Mouse (Mus musculus) left cerebral cortex, postnatal 36 days (tissue): ENCODE measurements around the gene Cd86. TPM values are rescaled to one million over a fixed set of nuclear protein-coding genes. Genes with fewer than 3 reads are reported as not detected.

ENCODE experiments used
- DNase-seq, 2 experiments: peaks; one replicate each; pipeline ENCODE4 v3.0.0; 2021 to 2022; ENCODE audit warnings: low spot score in 2 of 2, mixed read lengths in 1 of 2
- intact Hi-C: fragments of 180-260 bp; cut with DNase I; formaldehyde crosslinking; loops from one replicate; pipeline ENCODE4 v1.15.1; 2025
- total RNA-seq, 2 experiments: library from RNA; stranded (reverse); gene quantifications; 2 replicates each; pipeline ENCODE4 v1.2.3; 2021

Cd86 gene
- total RNA-seq, 2 experiments from 2014 or later, result 1.5 to 1.8 TPM

DNA sequence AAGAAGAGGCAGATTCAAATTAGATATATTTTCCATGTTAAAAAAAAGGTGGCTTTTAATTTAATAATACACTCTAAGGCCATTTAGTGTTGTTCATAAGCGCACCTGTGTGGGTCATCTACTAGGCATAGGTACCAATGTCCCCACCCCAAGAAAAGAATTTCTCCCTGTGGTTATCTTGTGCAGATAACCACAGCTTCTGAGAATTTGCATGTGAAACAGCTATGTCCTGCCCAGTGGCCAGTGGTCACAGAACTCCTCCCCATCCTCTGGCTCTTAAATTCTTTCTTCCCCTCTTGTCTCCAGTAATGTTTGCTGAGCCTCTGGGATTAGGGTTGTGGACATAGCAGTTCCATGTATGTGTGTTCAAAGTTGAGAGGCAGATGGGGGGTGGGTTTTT lies 40.0 kb downstream of the Cd86 start:
- DNase-seq, result no peak
- intact Hi-C loops, result loop anchor here (10.0 kb wide), 1 partner anchor 189 kb away; no protein-coding TSS in a partner anchor

- DNase-seq, result no peak
- intact Hi-C loops, result loop anchor here (1.0 to 10.0 kb wide), 2 partner anchors 149 to 192 kb away; no protein-coding TSS in a partner anchor
Measured at GRCm38 (mm10) chr16:36622320-36622719, 43.6 kb downstream of the Cd86 start.

- DNase-seq, result no peak
- intact Hi-C loops, result loop anchor here (10.0 kb wide), 1 partner anchor 194 kb away; no protein-coding TSS in a partner anchor
Measured at GRCm38 (mm10) chr16:36621108-36621507, 44.8 kb downstream of the Cd86 start.

DNA sequence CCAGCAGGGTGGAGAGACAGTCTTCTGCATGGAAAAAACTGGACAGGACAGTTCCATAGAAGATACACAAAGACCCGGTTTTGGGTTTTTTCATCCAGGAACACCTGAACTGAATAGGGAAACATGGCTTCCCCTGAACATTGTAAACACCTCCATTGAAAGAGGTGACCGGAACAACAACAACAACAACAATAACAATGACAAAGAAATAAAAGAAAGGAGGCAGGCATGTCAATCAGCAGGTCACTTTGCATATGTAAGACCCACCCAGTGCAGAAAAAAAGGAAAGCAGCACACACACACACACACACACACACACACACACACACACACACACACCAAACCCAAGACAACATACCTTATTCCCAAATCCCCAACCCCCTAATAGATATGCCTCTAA lies 52.2 kb downstream of the Cd86 start:
- DNase-seq, result no peak
- intact Hi-C loops, result no loop called here

GRCm38 (mm10) chr16:36602632-36603031 lies 63.2 kb downstream of the Cd86 start:
- no peak for DNase-seq
- intact Hi-C loops, result no loop called here

GRCm38 (mm10) chr16:36598265-36598664 lies 67.6 kb downstream of the Cd86 start:
- no peak for DNase-seq
- intact Hi-C loops, result no loop called here

DNA sequence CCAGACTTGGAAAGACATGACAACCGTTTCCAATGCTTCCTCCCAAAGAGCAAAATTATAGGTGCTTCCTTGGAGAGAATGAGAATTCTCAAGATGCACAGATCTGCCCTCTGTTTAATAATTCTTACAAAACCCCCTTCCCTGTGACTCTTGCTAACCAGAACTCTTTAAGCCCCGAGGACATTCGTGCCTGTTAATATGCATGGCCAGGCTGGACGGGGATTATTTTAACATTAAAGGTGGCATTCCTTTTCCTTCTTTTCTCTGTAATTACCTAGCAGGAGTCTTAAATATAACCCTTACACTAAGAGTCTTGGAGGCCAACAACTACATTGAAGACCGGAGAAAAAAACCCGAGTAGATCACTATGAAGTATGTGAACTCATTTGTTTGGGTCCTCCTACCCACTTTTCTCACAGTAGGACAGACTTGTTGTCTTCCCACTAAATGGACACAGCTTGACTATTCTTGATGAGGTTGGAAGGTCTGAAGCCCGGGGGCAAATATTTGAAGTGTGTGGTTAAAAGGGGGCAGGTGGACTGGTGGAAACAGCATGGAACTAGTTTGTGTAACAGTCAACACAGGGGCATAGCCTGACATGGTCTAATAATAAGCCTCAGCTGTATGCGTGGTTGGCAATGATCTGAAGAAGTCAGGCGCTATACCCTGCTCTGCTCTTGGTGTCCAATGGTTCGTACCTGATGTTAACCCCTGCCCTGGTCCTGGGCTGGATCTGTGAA lies 69.0 kb downstream of the Cd86 start:
- no peak for DNase-seq
- intact Hi-C loops, result no loop called here

DNA sequence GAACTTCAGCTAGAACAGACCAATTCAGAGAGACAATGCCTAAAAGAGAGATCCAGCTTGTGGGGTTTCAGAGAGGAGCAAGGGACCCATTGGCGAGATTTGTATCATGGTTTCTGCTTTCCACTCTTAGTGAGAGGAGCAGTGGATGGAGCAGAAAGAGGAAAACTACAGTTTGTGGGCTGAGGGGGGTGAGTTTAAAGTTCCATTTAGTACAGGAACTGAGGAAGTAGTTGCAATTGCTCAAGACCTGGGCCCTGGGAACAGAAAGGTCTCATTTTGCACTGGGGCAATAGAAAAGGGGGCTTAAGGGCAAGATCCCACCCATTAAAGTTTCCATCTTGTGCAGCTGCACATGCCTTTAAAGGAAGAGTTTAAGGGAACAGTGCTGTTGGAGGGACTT lies 76.0 kb downstream of the Cd86 start:
- DNase-seq, result no peak
- intact Hi-C loops, result no loop called here

GRCm38 (mm10) chr16:36587971-36588370 lies 77.9 kb downstream of the Cd86 start:
- intact Hi-C loops, result no loop called here
- DNase-seq, result no peak

DNA sequence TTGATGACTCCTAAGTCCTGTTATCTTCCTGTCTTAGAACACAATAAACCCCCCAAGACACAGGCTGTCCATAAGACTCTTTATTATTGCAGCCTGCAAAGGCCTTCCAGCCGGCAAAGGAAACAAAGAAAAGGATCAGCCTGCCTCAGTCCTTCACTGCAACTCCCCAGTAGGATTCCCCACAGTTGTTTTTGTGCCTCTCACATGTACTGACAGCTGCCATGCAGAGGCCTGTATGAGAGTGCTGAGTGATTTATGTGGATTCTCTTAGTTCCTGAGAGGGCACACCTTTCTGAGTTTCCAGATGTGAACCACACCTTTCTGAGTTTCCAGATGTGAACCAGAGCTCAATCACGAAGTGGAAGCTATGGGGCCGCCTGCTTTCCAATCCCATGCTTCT lies 83.8 kb downstream of the Cd86 start:
- intact Hi-C loops, result no loop called here
- no peak for DNase-seq

GRCm38 (mm10) chr16:36571942-36572341 lies 93.9 kb downstream of the Cd86 start:
- DNase-seq, result no peak
- intact Hi-C loops, result no loop called here

DNA sequence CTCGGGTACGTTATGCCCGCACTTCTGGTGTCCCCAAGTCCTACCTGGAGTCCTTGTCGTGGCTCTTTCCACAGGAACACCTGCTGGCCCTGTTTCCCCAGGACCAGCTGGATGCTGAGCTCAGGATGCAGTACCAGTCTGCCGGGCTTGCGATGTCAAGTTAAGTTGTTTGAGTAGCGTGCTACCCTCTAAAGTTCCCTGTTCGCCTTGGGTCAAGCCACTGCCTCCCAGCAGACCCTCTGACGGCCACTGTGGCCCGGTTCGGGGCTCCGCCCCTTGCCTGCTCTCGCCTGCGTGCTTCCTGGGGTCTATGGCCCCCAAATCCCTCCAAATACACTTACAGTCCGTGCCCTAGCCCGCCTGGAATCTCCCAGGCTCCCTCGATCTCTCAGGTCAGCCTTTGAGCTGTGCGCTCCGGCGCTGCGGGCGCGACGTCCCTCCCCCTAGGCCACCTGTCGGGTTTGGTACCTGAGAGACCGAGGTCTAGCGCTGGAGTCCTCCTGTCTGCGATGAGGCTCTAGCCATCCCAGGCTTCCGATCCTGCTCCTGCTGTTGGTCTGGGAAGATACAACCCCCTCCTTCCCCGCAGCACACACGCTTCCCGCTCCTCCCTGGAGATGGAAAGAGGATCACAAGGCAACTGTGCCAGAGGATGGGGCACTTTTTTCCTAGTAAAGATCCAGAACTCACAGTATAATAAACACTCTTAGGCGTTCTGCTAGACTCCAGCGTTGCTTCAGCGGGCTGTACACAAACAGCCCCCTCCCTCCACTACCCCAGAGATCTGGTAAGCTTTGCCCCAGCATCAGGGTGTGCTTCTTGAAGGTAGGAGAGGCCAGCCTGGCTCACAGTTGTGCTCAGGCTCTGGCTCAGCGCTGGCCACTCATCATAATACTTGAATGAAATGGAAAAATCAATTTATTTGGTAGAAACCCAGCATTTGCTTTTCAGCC lies 104.2 kb downstream of the Cd86 start, which contains the start of gene Casr:
Gene Casr, minus strand, starts transcription at position 756 of the 953 bp plus-strand sequence.
- intact Hi-C loops, result no loop called here
- DNase-seq, result no peak

DNA sequence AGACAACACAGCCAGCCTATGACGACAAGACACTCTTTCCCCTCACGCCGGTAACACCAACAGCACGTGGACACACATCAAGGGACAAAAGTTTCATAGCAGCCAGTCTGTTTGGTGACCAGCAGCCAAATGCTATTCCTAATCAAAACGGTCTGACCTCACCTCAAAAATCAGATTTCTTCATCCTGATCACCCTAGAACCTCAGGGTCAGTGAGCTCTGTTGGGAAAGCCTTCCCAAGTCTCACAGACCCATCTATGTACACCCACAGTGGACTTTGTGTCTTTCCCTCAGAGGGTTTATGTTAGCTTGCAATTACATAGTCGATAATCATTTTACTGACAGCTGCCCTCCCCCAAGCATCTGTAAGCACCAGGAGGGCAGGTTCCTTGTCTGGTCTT lies 106.3 kb downstream of the Cd86 start:
- intact Hi-C loops, result no loop called here
- no peak for DNase-seq

DNA sequence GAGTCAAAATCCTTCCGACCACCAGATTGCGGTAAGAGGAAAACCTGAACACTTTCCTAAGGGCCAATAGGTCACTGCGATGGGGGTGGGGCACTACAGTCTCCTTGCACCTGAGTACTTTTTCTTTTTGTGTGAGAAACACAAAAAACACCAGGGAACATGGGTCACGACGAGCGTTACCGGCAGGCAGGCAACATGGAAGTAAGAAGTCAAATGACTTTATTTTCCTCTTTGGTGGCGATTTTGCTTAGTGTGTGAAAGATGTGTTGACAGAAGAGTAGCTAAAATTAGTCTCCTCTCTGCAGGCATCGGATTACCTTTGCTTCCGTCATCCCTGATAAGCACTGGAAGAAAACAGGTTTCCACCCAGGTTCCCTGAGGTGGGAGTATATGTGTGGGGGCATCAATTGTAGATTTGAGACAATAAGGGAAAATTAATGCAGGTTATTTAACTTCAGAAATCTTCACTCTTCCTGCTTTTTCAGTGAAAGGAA lies 110.2 kb downstream of the Cd86 start:
- intact Hi-C loops, result no loop called here
- DNase-seq, result no peak

Other genes starting within 250 kb of the Cd86 start
- gene Stfa3, start 210.7 kb downstream of the Cd86 start, total RNA-seq, result not detected
- gene Casr, start 103.9 kb downstream of the Cd86 start, total RNA-seq, result 1 to 10 TPM; 1.5 to 1.8 TPM
- gene Ildr1, start 27.9 kb upstream of the Cd86 start, total RNA-seq, result under 1 TPM; 0.25 to 0.43 TPM
- gene Slc15a2, start 118.9 kb upstream of the Cd86 start, total RNA-seq, result 10 to 100 TPM; 30.0 to 33.4 TPM
- gene Iqcb1, start 162.3 kb upstream of the Cd86 start, total RNA-seq, result 10 to 100 TPM; 38.6 to 49.6 TPM
- gene Eaf2, start 208.9 kb upstream of the Cd86 start, total RNA-seq, result 1 to 10 TPM in 1 of 2 experiments, under 1 TPM in 1; 0.35 to 1.7 TPM
- 10 to 100 TPM; 66.0 to 74.9 TPM for gene Golgb1, start 209.1 kb upstream of the Cd86 start, total RNA-seq